Mouse (Mus musculus) heart, postnatal 14 days (tissue): ENCODE measurements around the gene F2. TPM values are rescaled to one million over a fixed set of nuclear protein-coding genes. Genes with fewer than 3 reads are reported as not detected.

Experiments used
- DNase-seq, 2 experiments: peaks; one replicate each; pipeline ENCODE4 v3.0.0; 2021 to 2022
- intact Hi-C: fragments of 180-260 bp; cut with DNase I; formaldehyde crosslinking; loops from one replicate; pipeline ENCODE4 v1.15.1; 2025
- long read RNA-seq, 2 experiments: library from polyadenylated mRNA; stranded (forward); transcript quantifications; one replicate each; pipeline ENCODE4 v2.0.0; 2021
- total RNA-seq, 2 experiments: library from RNA; stranded (reverse); gene quantifications; 2 replicates each; pipeline ENCODE4 v1.2.3; 2021

The F2 gene
- under 1 TPM in 1 of 2 experiments, not detected in 1; 0.12 TPM for total RNA-seq
- long read RNA-seq, experiment 1, result 0 reads
- long read RNA-seq, experiment 2, result 0 reads

- intact Hi-C loops, result no loop called here
- DNase-seq, result no peak
Observed at GRCm38 (mm10) chr2:91636229-91636628, at the start of gene F2. F2 (minus strand) TSS chr2:91636414.

- intact Hi-C loops, result no loop called here
- no peak for DNase-seq
Observed at GRCm38 (mm10) chr2:91683919-91684318, 47.7 kb upstream of the F2 start.

DNA sequence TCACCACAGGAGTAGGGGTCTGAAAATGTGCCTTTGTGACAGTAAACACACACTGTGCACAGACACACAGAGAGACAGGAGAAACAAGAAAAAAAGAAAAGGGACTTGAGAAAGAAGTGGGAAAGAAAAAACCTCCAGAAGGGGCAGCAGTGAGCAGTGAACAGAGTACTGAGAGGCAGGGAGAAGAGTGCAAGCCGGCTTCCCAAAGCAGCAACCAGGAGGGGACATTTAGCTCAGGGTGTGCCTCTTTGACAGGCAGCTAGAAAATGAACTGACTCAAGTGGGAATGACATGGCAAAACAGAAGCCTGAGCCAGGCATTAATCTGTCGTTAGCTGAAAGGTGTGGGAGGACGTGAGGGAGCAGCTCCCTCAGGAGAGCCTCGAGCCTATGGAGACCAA is 46.6 kb upstream of the F2 start:
- intact Hi-C loops, result no loop called here
- DNase-seq, result peak; percentile 34 to 68

- DNase-seq, result no peak
- intact Hi-C loops, result no loop called here
Observed at GRCm38 (mm10) chr2:91676961-91677360, 40.7 kb upstream of the F2 start.

DNA sequence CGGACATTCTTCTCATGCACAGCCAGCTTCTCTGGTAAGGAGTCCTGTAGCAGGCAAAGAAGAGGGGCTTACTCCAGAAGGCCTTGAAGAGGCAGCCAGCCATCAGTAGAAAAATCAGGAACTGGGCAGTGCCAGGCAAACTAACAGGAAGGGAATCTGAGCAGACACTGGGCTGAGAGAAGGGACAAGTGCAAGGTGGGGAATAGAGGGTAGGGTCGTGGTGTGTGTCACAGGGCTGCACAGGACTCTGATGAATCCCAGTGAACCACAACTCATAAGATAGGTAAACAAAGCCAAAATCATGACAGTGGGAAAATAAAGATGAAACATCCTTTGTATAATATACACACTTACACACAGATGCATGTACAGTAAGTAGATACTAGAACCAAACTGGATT is 40.2 kb upstream of the F2 start:
- intact Hi-C loops, result no loop called here

DNA sequence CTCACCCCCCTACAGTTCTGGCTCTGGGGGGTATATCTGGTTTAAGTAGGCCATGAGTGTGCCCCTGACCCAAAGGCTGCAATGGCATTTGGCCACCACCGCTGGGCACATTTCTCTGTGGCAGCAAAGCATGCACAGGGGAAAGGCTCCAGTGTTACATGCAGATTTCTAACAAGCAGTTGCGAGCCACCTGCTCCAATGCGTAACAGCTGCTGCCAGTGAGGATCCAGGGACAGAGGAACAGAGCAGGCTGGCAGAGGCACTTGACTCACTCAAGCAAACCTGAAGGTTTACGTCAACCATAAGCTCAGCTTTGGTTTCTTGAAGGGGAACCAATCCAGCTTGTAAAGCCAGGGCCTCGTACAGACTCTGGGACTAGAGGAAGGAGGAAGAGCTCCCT is 38.7 kb upstream of the F2 start:
- no peak for DNase-seq
- intact Hi-C loops, result no loop called here

More for the DNA sequence above, 40.2 kb upstream of the F2 start:
- no peak for DNase-seq

- intact Hi-C loops, result no loop called here
- DNase-seq, result no peak
Observed at GRCm38 (mm10) chr2:91673587-91673986, 37.4 kb upstream of the F2 start.

DNA sequence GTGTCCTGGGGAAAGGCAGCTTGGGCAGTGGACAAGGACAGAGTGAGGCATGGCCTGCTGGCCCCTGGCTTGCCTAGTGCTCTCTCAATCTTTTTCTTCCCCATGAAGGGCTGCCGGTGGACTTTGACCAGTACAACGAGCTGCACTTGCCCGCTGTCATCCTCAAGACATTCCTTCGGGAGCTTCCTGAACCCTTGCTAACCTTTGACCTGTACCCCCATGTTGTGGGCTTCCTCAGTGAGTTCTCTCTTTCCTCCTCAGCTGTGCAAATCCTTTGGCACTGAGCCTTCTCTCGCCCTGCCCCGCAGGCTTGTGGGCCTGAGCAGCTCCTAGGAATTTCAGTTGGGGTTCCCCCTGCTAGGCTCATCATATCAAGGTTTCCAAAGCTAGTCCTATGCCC is 33.8 kb upstream of the F2 start:
- intact Hi-C loops, result no loop called here
- DNase-seq, result no peak

- no peak for DNase-seq
- intact Hi-C loops, result no loop called here
Observed at GRCm38 (mm10) chr2:91669326-91669725, 33.1 kb upstream of the F2 start.

DNA sequence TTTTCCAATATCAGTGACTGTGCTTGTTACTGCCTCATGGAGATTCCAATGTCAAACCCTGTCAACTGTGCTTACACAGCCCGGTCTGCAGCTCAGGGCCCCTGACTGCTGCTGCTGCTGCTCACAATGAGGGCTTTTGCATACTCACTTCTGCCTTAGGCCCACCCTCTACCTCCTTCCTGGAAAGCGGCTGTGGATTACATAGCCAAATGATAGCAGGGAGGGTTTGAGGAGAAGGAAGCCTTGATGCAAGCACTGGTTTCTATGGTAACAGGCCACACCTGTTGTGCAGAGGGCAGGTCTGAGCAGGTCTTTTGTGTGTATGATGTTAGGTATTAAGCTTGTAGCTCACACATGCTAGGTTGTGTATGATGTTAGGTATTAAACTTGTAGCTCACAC is 31.5 kb upstream of the F2 start:
- intact Hi-C loops, result no loop called here
- no peak for DNase-seq

GRCm38 (mm10) chr2:91666386-91666910 is 30.2 kb upstream of the F2 start:
- DNase-seq, result no peak
- intact Hi-C loops, result no loop called here

DNA sequence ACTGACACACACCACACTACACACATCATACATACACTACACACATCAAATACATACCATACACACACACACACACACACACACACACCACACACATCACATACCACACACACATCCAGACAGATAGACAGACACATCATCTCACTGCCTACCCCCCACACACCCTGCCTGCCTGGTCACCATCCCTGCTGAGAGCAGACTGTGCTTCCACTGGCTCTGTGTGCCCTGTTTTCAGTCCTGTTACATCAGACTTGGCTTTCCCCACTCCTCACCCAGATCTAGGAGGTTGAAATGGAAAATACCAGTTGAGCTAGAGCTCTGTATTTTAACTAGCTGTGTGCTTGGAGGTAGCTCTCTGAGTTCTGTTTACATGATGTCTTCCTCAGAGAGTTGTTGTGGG is 28.6 kb upstream of the F2 start:
- DNase-seq, result no peak
- intact Hi-C loops, result no loop called here

DNA sequence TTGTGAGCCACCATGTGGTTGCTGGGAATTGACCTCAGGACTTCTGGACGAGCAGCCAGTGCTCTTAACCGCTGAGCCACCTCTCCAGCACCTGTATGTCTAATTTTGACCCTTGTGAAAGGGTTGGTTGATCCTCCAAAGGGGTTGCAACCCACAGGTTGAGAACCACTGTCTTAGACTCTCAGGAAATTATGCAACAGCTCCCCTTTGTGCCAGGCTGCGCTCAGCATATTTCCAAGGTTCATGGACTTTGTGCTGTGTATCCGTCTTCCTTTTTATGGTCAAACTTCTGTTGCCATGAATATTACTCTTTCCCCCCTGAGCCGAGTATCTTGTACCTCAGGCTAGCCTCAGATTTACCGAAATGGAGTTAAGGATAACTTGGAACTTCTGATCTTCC is 24.8 kb upstream of the F2 start:
- DNase-seq, result no peak
- intact Hi-C loops, result no loop called here

DNA sequence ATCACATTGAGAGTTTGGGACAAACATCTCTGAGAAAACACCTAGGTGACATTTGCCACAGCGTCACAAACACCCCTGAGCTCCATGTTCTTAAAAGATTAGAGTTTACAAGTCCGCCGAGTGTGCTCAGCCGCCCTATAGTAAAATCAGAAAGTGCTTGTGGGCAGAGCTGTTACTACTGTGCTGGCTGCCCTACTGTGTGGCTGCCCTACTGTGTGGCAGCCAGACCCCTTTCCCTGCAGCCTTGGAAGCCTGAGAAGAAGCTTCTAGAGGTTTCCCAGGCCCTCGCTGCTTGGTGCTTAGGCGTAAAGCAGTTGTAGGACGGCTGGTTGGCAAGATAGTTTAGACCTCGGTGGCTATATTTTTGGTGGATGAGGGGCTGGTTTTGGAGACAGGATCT is 23.4 kb upstream of the F2 start:
- intact Hi-C loops, result no loop called here
- no peak for DNase-seq

GRCm38 (mm10) chr2:91656774-91657173 is 20.6 kb upstream of the F2 start:
- intact Hi-C loops, result loop anchor here (1.0 kb wide), 1 partner anchor 18 kb away; no protein-coding TSS in a partner anchor
- no peak for DNase-seq

- no peak for DNase-seq
- intact Hi-C loops, result no loop called here
Observed at GRCm38 (mm10) chr2:91655827-91656226, 19.6 kb upstream of the F2 start.

DNA sequence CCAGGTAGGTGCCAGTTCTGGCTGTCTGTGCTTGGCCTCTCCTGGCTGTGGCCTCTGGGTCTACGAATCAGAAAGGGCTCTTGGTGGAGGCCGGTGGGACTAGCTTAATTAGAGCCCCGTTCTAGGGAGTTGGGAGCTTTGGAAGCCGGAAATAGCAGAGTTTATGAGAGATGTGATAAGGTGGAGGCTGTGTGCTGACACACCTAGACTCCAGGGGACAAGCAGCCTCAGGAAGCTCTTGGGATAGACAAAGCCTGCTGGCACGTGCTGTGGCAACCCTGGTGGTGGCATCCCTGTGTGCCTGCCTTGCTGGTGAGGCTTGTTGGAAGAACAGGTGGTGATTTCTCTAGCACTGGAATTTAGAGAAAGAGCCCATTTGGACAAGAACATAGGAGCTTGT is 19.2 kb upstream of the F2 start:
- DNase-seq, result no peak
- intact Hi-C loops, result no loop called here

GRCm38 (mm10) chr2:91652863-91653262 is 16.6 kb upstream of the F2 start:
- DNase-seq, result no peak
- intact Hi-C loops, result no loop called here

GRCm38 (mm10) chr2:91651458-91652258 is 15.4 kb upstream of the F2 start:
- intact Hi-C loops, result no loop called here
- no peak for DNase-seq

- DNase-seq, result no peak
- intact Hi-C loops, result no loop called here
Observed at GRCm38 (mm10) chr2:91650360-91650995, 14.3 kb upstream of the F2 start.

DNA sequence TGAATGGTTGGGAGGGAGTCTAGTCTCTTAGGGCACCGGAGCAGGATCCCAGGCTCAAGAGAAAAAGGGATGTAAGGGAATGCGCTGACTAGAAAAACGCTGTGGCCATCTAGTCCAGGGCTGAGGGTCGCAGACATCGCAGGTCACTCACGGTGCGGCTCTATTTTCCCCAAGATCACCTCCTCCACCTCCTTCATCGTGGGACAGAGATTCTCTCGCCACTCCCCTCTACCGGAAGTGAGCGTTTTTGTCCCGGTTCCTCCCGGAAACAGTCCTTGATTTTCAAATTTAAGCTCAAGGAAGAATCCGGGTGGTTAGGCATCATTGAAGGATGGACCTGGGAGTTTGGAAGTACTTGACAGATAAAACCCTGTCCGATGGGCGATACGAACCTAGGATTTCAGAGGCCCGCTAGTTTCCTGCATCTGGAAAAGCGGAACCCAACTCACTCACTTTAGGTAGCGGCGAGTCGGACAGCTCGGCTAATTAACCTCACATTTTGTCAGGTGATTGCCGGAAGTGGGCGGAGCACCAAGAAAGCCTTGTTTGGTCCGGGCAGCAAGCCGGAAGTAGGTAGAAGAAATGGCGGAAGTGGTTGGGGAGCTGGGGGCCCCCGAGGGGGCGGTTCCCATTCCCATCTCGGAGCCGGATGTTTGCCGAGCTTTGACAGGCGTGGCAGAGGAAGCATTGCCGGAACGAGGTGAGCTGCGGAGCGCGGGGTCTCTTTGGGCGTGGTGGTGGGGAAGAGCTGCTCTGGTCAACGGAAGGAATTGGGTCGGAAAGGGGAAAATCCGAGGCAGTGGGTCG is 13.5 kb upstream of the F2 start, which contains the start of the genes Zfp408 and Arhgap1:
Gene Zfp408 (minus strand): TSS at position 239 of the 807 bp plus-strand sequence.
Gene Arhgap1 (plus strand): TSS at position 308 of the 807 bp plus-strand sequence.
- intact Hi-C loops, result no loop called here

More for the DNA sequence above, 13.5 kb upstream of the F2 start, which contains the start of the genes Zfp408 and Arhgap1:
- peak; percentile 95 to 97 for DNase-seq
